Mouse (Mus musculus): Measurements from ENCODE around the gene Gm20715. TPM values are rescaled to one million over a fixed set of nuclear protein-coding genes. Genes with fewer than 3 reads are reported as not detected.

The Gm20715 gene
- polyA plus RNA-seq, 1 experiment from 2014 or later: not detected

GRCm38 (mm10) chr7:6486841-6487240 lies 76.8 kb downstream of the Gm20715 start, which contains the start of gene Olfr5:
Gene Olfr5, minus strand, starts transcription at chr7:6486941.
- H3K27me3 ChIP-seq (ENCODE audit: control insufficient read depth, insufficient read depth, low read length): no peaks in the 10 kb centered on the region
- ATAC-seq (ENCODE audit: insufficient number of reproducible peaks, insufficient read depth, low FRiP score, low read depth): no peak
- H3K9ac ChIP-seq (ENCODE audit: low read length): no peak within 1 kb of the TSS
- no peak within 1 kb of the TSS for H3K27ac ChIP-seq (replicated peaks in 1 of 2; ENCODE audit: control insufficient read depth in 1 of 2, insufficient read depth in 1 of 2, low read depth in 2 of 2, low read length in 2 of 2)
- H3K9me3 ChIP-seq (ENCODE audit: control insufficient read depth, low read length): peaks cover 8% of the 10 kb centered on the region; the same call in 1 of the 2 replicates
- WGBS: 24% methylated on average over 2 of the region's 2 CpGs
- no peaks in the 10 kb centered on the region for H3K36me3 ChIP-seq (ENCODE audit: control insufficient read depth, insufficient read depth, low read length)
- no peak within 1 kb of the TSS for H3K4me2 ChIP-seq (ENCODE audit: low read length)
- no peaks in the 10 kb centered on the region for H3K4me1 ChIP-seq (ENCODE audit: control insufficient read depth in 2 of 2, insufficient read depth in 2 of 2, low read length in 2 of 2)
- no peak within 1 kb of the TSS for H3K4me3 ChIP-seq (ENCODE audit: control insufficient read depth in 1 of 2, insufficient read depth in 1 of 2, low read depth in 1 of 2, low read length in 2 of 2)

Other genes starting within 250 kb of the Gm20715 start
- gene Zfp444, start 238.1 kb upstream of the Gm20715 start, polyA plus RNA-seq (2014; fragmentation: Nextera tagmentation; extraction: Ambion mirVana): 29.3 and 31.4 TPM in 2 replicates
- not detected in 2 replicates for gene Galp, start 213.2 kb upstream of the Gm20715 start, polyA plus RNA-seq (2014; fragmentation: Nextera tagmentation; extraction: Ambion mirVana)
- not detected in 2 replicates for gene Zscan5b, start 188.0 kb upstream of the Gm20715 start, polyA plus RNA-seq (2014; fragmentation: Nextera tagmentation; extraction: Ambion mirVana)
- gene Epp13, start 157.6 kb upstream of the Gm20715 start, polyA plus RNA-seq (2014; fragmentation: Nextera tagmentation; extraction: Ambion mirVana): not detected in 2 replicates
- gene Zfp667, start 123.7 kb upstream of the Gm20715 start, polyA plus RNA-seq (2014; fragmentation: Nextera tagmentation; extraction: Ambion mirVana): 3.4 and 3.5 TPM in 2 replicates
- 4.0 and 6.0 TPM in 2 replicates for gene Zfp583, start 79.0 kb upstream of the Gm20715 start, polyA plus RNA-seq (2014; fragmentation: Nextera tagmentation; extraction: Ambion mirVana)
- gene Gm3854, start 66.5 kb upstream of the Gm20715 start, polyA plus RNA-seq (2014; fragmentation: Nextera tagmentation; extraction: Ambion mirVana): 1.2 and 1.5 TPM in 2 replicates
- 1.6 and 1.8 TPM in 2 replicates for gene Zfp78, start 47.0 kb upstream of the Gm20715 start, polyA plus RNA-seq (2014; fragmentation: Nextera tagmentation; extraction: Ambion mirVana)
- gene Zfp28, start 27.0 kb upstream of the Gm20715 start, polyA plus RNA-seq (2014; fragmentation: Nextera tagmentation; extraction: Ambion mirVana): 6.9 and 10.7 TPM in 2 replicates
- 0.74 TPM in 1 of 2 replicates, not detected in the other for gene Smim17, start 11.6 kb upstream of the Gm20715 start, polyA plus RNA-seq (2014; fragmentation: Nextera tagmentation; extraction: Ambion mirVana)
- not detected in 2 replicates for gene Olfr1344, start 28.4 kb downstream of the Gm20715 start, polyA plus RNA-seq (2014; fragmentation: Nextera tagmentation; extraction: Ambion mirVana)
- gene Olfr1336, start 45.9 kb downstream of the Gm20715 start, polyA plus RNA-seq (2014; fragmentation: Nextera tagmentation; extraction: Ambion mirVana): not detected in 2 replicates
- not detected in 2 replicates for gene Olfr1346, start 56.8 kb downstream of the Gm20715 start, polyA plus RNA-seq (2014; fragmentation: Nextera tagmentation; extraction: Ambion mirVana)
- not detected in 2 replicates for gene Olfr5, start 76.7 kb downstream of the Gm20715 start, polyA plus RNA-seq (2014; fragmentation: Nextera tagmentation; extraction: Ambion mirVana)
- gene Olfr1347, start 89.5 kb downstream of the Gm20715 start, polyA plus RNA-seq (2014; fragmentation: Nextera tagmentation; extraction: Ambion mirVana): not detected in 2 replicates
- not detected in 2 replicates for gene Olfr1348, start 98.5 kb downstream of the Gm20715 start, polyA plus RNA-seq (2014; fragmentation: Nextera tagmentation; extraction: Ambion mirVana)
- gene Olfr1349, start 112.7 kb downstream of the Gm20715 start, polyA plus RNA-seq (2014; fragmentation: Nextera tagmentation; extraction: Ambion mirVana): not detected in 2 replicates
- gene Olfr1350, start 154.6 kb downstream of the Gm20715 start, polyA plus RNA-seq (2014; fragmentation: Nextera tagmentation; extraction: Ambion mirVana): not detected in 2 replicates